Mouse (Mus musculus): ENCODE measurements around the gene Dnmt3a. TPM values are rescaled to one million over a fixed set of nuclear protein-coding genes. Genes with fewer than 3 reads are reported as not detected.

The Dnmt3a gene
- polyA plus RNA-seq, 1 experiment: 43.2 TPM

DNA sequence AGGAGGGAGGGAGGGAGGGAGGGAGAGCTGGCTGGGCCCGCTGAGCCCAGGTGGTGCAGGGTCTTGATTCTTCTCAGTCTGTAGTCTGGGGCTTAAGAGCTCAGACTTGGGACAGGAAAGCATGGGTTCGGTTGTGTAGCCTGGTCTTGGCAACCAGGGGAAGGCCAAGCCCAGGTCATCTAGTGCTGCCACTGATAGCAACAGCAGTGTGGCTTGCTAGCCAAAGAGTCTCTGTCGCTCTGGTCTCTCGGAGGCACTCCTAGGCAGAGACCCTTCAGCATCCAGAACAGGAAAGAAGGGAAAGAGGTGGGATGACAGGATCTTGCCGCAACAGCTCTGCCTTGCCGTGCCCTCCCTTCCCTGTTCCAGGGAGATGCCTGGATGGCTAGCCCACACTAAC lies 6.4 kb downstream of the Dnmt3a start:
- no peak overlapping the region for H3K27ac ChIP-seq (ENCODE audit: insufficient read depth, low read length)
- no peak overlapping the region for H3K4me3 ChIP-seq (replicated peaks; ENCODE audit: insufficient read depth, low read depth, low read length)
- H3K4me1 ChIP-seq (ENCODE audit: control insufficient read depth, insufficient read depth, low read length): peaks cover 42% of the 10 kb centered on the region
- 28% methylated on average over 6 of the region's 6 CpGs for WGBS
- no peaks in the 10 kb centered on the region for H3K27me3 ChIP-seq (ENCODE audit: control insufficient read depth, insufficient read depth, low read length)
- no peak for TF ChIP-seq POLR2A (IDR thresholded peaks at IDR 0.05; ENCODE audit: borderline replicate concordance, insufficient read depth, low read length)
- no peak for TF ChIP-seq CTCF (IDR thresholded peaks at IDR 0.05; ENCODE audit: borderline replicate concordance, insufficient read depth, low read depth, low read length)
- no peak for DNase-seq

DNA sequence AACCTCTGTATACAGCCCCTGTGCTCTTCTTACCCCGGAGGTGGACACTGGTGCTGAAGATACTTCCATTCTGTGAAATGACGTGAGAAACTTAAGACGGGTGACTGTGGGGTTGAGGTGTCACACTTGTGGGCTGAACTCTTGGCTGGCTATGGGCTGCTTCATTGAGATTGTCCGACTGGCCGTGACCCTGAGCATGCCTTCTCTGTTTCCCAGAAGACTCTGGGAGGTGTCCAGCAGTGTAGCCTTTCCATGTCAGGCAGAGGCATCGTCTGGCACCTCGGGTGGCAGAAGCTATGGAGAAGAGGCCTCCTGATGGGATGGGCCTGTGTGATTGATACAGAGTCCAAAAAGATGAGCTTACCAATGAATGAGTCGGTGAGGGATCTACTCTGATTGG lies 7.3 kb downstream of the Dnmt3a start:
- no peaks in the 10 kb centered on the region for H3K27me3 ChIP-seq (ENCODE audit: control insufficient read depth, insufficient read depth, low read length)
- 34% methylated on average over 8 of the region's 8 CpGs for WGBS
- peaks cover 51% of the 10 kb centered on the region for H3K4me1 ChIP-seq (ENCODE audit: control insufficient read depth, insufficient read depth, low read length)
- no peak overlapping the region for H3K4me3 ChIP-seq (replicated peaks; ENCODE audit: insufficient read depth, low read depth, low read length)
- H3K27ac ChIP-seq (ENCODE audit: insufficient read depth, low read length): no peak overlapping the region
- no peak for TF ChIP-seq CTCF (IDR thresholded peaks at IDR 0.05; ENCODE audit: borderline replicate concordance, insufficient read depth, low read depth, low read length)
- TF ChIP-seq POLR2A (IDR thresholded peaks at IDR 0.05; ENCODE audit: borderline replicate concordance, insufficient read depth, low read length): no peak
- DNase-seq: no peak

DNA sequence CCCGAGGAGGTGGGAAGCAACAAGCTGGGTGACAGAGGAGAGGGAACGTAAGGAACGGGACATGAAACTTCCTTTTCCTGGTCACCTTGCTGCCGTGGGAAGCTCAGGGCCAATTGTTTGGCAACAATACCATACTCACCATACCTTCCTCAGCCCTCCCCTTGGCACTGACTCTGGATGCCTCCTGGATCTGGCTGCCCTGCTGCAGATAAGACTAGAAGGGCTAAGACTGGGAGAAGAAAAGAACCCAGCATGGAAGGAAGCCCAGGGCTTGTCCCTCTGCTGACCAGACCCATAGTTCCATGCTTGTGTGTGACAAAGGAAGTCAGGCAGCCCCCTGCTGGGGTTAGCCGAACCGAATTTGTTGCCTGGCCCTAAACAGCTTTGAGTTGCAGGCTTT lies 9.6 kb downstream of the Dnmt3a start:
- no peaks in the 10 kb centered on the region for H3K27me3 ChIP-seq (ENCODE audit: control insufficient read depth, insufficient read depth, low read length)
- H3K4me3 ChIP-seq (replicated peaks; ENCODE audit: insufficient read depth, low read depth, low read length): no peak overlapping the region
- no peak overlapping the region for H3K27ac ChIP-seq (ENCODE audit: insufficient read depth, low read length)
- DNase-seq: peak; percentile 50 to 60
- 7% methylated on average over 6 of the region's 6 CpGs for WGBS
- TF ChIP-seq POLR2A (IDR thresholded peaks at IDR 0.05; ENCODE audit: borderline replicate concordance, insufficient read depth, low read length) (no peak), CTCF (IDR thresholded peaks at IDR 0.05; ENCODE audit: borderline replicate concordance, insufficient read depth, low read depth, low read length) (no peak)
- H3K4me1 ChIP-seq (ENCODE audit: control insufficient read depth, insufficient read depth, low read length): peaks cover 55% of the 10 kb centered on the region

DNA sequence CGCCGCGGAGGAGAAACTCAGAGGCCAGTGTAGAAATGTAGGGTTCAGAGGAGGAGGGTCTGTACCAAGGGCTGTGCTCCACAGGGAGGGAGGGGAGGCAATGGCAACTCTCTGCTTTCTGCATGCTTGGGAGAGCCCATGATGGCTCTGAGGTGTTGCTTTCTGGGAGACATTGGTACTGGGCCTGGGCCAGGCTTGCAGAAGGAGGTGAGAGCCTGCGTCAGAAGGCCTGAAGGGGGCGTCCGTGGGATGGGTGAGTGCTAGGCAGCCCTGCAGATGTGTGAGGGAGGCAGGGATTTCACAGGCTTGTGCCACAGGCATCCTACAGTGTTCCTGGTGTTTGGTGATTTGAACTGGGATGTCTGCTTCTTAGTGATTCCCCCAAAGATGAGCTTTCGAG lies 11.2 kb downstream of the Dnmt3a start:
- WGBS: 52% methylated on average over 7 of the region's 7 CpGs
- H3K27ac ChIP-seq (ENCODE audit: insufficient read depth, low read length): no peak overlapping the region

DNA sequence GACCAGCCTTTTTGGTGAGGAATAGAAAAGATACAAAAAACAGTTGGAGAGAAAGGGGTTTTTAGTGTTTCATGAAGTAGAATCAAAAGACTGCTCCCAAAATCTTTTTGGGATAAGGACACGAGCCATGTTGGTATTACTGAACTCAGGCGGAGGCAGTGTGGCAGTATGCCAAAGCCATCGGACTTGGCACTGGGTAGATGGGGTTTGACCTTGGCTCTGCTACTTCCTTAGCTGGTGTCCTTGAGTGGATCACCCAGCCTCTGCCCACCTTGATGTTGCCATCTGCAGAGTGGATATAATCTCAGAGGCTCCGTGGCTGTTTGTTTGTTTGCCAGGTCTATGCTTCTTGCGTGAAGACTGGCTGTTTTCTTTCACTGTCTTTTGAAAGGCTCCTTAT lies 11.8 kb downstream of the Dnmt3a start:
- Histone ChIP-seq H3K4me1 (ENCODE audit: control insufficient read depth, insufficient read depth, low read length) (peaks cover 56% of the 10 kb centered on the region), H3K27me3 (ENCODE audit: control insufficient read depth, insufficient read depth, low read length) (no peaks in the 10 kb centered on the region), H3K27ac (ENCODE audit: insufficient read depth, low read length) (peak overlapping the region; percentile 10; the same call in 1 of the 2 replicates), H3K4me3 (replicated peaks; ENCODE audit: insufficient read depth, low read depth, low read length) (no peak overlapping the region)
- 11% methylated on average over 5 of the region's 5 CpGs for WGBS
- TF ChIP-seq CTCF (IDR thresholded peaks at IDR 0.05; ENCODE audit: borderline replicate concordance, insufficient read depth, low read depth, low read length): no peak
- no peak for TF ChIP-seq POLR2A (IDR thresholded peaks at IDR 0.05; ENCODE audit: borderline replicate concordance, insufficient read depth, low read length)
- peak; percentile 63 to 66 for DNase-seq

More for the DNA sequence above, 11.2 kb downstream of the Dnmt3a start:
- DNase-seq: peak in 1 of 2 experiments; percentile 53
- peak; percentile 29; the same call in 1 of the 2 replicates for TF ChIP-seq CTCF (IDR thresholded peaks at IDR 0.05; ENCODE audit: borderline replicate concordance, insufficient read depth, low read depth, low read length)
- TF ChIP-seq POLR2A (IDR thresholded peaks at IDR 0.05; ENCODE audit: borderline replicate concordance, insufficient read depth, low read length): no peak
- no peaks in the 10 kb centered on the region for H3K27me3 ChIP-seq (ENCODE audit: control insufficient read depth, insufficient read depth, low read length)
- H3K4me1 ChIP-seq (ENCODE audit: control insufficient read depth, insufficient read depth, low read length): peaks cover 60% of the 10 kb centered on the region
- no peak overlapping the region for H3K4me3 ChIP-seq (replicated peaks; ENCODE audit: insufficient read depth, low read depth, low read length)

DNA sequence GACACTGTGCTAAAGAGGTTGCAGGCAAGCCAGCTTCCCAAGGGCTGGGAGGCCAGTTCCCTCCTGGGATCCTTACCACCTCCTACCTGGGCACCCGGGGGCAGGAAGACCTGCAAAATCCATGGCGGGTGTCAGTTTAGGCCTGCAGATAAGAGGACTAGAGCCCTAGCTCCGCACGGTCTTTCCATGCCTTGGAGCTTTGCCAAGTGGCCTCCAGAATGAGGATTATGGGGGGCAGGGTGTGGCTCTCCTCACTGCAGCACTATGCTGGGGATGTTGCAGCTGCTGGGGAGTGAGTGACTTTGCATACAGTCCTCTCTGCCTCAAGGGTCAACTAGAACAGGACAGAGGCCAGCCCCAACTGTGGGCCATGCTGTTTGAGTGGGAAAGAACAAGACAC lies 14.1 kb downstream of the Dnmt3a start:
- no peak for DNase-seq
- H3K4me3 ChIP-seq (replicated peaks; ENCODE audit: insufficient read depth, low read depth, low read length): no peak overlapping the region
- H3K27me3 ChIP-seq (ENCODE audit: control insufficient read depth, insufficient read depth, low read length): no peaks in the 10 kb centered on the region
- 27% methylated on average over 4 of the region's 4 CpGs for WGBS
- no peak for TF ChIP-seq POLR2A (IDR thresholded peaks at IDR 0.05; ENCODE audit: borderline replicate concordance, insufficient read depth, low read length)
- TF ChIP-seq CTCF (IDR thresholded peaks at IDR 0.05; ENCODE audit: borderline replicate concordance, insufficient read depth, low read depth, low read length): no peak
- no peak overlapping the region for H3K27ac ChIP-seq (ENCODE audit: insufficient read depth, low read length)
- peaks cover 75% of the 10 kb centered on the region for H3K4me1 ChIP-seq (ENCODE audit: control insufficient read depth, insufficient read depth, low read length)

DNA sequence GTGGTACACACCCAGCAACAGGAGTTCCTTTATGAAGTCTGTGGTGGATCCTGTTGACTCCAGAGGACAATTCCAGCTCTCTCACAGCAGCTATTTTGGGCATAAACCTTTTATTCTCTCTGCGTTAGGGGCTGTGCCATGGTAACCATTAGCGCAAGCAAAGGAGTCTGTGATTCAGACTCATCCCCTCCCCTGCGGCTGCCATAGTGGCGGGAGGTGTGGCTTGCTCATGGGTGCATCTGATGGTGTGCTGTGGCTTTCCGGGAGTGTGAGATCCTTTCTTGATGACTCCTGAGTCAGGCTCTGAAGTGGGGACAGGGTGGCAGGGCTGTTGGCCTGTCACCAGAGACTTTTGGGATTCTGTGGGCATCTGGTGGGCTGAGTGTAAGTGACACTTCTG lies 17.6 kb downstream of the Dnmt3a start:
- TF ChIP-seq POLR2A (IDR thresholded peaks at IDR 0.05; ENCODE audit: borderline replicate concordance, insufficient read depth, low read length) (no peak), CTCF (IDR thresholded peaks at IDR 0.05; ENCODE audit: borderline replicate concordance, insufficient read depth, low read depth, low read length) (no peak)
- 57% methylated on average over 5 of the region's 5 CpGs for WGBS
- H3K27me3 ChIP-seq (ENCODE audit: control insufficient read depth, insufficient read depth, low read length): no peaks in the 10 kb centered on the region
- no peak overlapping the region for H3K27ac ChIP-seq (ENCODE audit: insufficient read depth, low read length)
- H3K4me1 ChIP-seq (ENCODE audit: control insufficient read depth, insufficient read depth, low read length): peaks cover 57% of the 10 kb centered on the region
- DNase-seq: no peak
- H3K4me3 ChIP-seq (replicated peaks; ENCODE audit: insufficient read depth, low read depth, low read length): no peak overlapping the region

DNA sequence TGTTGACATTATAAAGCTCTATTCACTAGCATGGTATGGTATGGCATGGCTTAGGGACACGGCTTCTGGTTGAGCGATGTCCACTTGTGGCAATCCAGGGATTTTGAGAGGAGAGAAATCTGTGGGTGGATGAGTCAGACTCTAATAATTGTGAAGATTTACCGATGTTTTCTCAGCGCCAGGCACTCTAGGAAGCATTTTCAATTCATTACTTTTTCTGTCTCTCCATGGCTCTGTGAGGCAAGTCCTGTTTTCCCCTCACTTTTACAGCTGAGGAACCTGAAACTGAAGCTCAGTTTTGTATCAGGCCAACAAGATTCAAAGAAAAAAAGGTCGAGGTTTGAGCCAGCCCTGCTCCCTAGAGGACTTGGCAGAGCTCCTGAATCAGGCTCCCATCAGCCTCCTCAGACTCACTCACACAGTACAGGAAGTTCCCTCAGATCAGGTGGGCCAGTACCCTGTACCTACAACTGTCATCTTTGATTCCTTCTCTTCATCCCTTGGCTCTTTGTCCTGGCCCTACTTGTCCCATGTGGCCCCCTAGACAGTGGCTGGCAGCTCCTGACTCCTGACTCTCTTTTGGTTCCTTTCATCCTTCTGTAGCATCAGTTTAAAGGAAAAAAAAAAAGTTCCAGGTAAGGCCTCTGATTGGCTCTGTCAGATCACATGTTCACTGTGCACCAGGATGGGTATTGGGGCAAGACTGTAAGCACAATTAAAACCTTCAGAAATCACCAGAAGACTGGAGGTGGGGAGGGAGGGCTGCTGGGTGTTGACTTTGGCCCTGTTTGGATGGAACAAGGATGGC lies 19.3 kb downstream of the Dnmt3a start:
- H3K4me1 ChIP-seq (ENCODE audit: control insufficient read depth, insufficient read depth, low read length): peaks cover 44% of the 10 kb centered on the region
- TF ChIP-seq CTCF (IDR thresholded peaks at IDR 0.05; ENCODE audit: borderline replicate concordance, insufficient read depth, low read depth, low read length) (no peak), POLR2A (IDR thresholded peaks at IDR 0.05; ENCODE audit: borderline replicate concordance, insufficient read depth, low read length) (no peak)
- DNase-seq: no peak

More for the DNA sequence above, 19.3 kb downstream of the Dnmt3a start:
- H3K27ac ChIP-seq (ENCODE audit: insufficient read depth, low read length): no peak overlapping the region
- no peak overlapping the region for H3K4me3 ChIP-seq (replicated peaks; ENCODE audit: insufficient read depth, low read depth, low read length)
- H3K27me3 ChIP-seq (ENCODE audit: control insufficient read depth, insufficient read depth, low read length): no peaks in the 10 kb centered on the region
- WGBS: 8% methylated on average over 5 of the region's 5 CpGs
